Mouse (Mus musculus) myocyte (in vitro differentiated cells): ENCODE measurements around the gene BC051142. TPM values are rescaled to one million over a fixed set of nuclear protein-coding genes. Genes with fewer than 3 reads are reported as not detected.

Experiments
- H3K27me3 ChIP-seq: one replicate; pipeline ENCODE4 v1.6.1; 2011; ENCODE audit not compliant: control insufficient read depth, insufficient read depth, insufficient read length
- H3K36me3 ChIP-seq: one replicate; pipeline ENCODE4 v1.6.1; 2011; ENCODE audit not compliant: control insufficient read depth, insufficient read depth
- H3K4me2 ChIP-seq: one replicate; pipeline ENCODE4 v1.6.1; 2011; ENCODE audit warnings: low read depth, control low read depth
- H3K4me3 ChIP-seq: one replicate; pipeline ENCODE4 v1.5.1; 2011; ENCODE audit warnings: mild to moderate bottlenecking, control low read depth, moderate library complexity
- H3K79me2 ChIP-seq: one replicate; pipeline ENCODE4 v1.6.1; 2011; ENCODE audit not compliant: control insufficient read depth, insufficient read depth
- H3ac ChIP-seq: one replicate; pipeline ENCODE4 v1.6.1; 2011; ENCODE audit not compliant: control insufficient read depth, insufficient read length
- CEBPB ChIP-seq: IDR thresholded peaks from 2 replicates; pipeline ENCODE4 v1.6.1; 2011; ENCODE audit warnings: mild to moderate bottlenecking, moderate library complexity; ENCODE audit not compliant: poor library complexity, insufficient read depth, severe bottlenecking
- E2F4 ChIP-seq: IDR thresholded peaks from one replicate; pipeline ENCODE4 v1.6.1; 2011; ENCODE audit warnings: mild to moderate bottlenecking, control low read depth, moderate library complexity; ENCODE audit not compliant: insufficient read depth
- MAX ChIP-seq: IDR thresholded peaks from one replicate; pipeline ENCODE4 v1.6.1; 2011; ENCODE audit warnings: low read depth, mild to moderate bottlenecking, control low read depth
- MYOD1 ChIP-seq, 3 experiments: IDR thresholded peaks; one replicate each; pipeline ENCODE4 v1.6.1; 2011; ENCODE audit warnings: control low read depth in 2 of 3, low read depth in 2 of 3, mild to moderate bottlenecking in 2 of 3, moderate library complexity in 1 of 3; ENCODE audit not compliant: insufficient read length in 2 of 3, control insufficient read depth in 1 of 3
- MYOG ChIP-seq, 3 experiments: IDR thresholded peaks; one replicate each; pipeline ENCODE4 v1.6.1; 2011; ENCODE audit warnings: control low read depth in 2 of 3, low read depth in 2 of 3, mild to moderate bottlenecking in 2 of 3; ENCODE audit not compliant: insufficient read length in 2 of 3, control insufficient read depth in 1 of 3, insufficient read depth in 1 of 3
- POLR2A ChIP-seq: IDR thresholded peaks from one replicate; pipeline ENCODE4 v1.6.1; 2011; ENCODE audit warnings: low read depth, mild to moderate bottlenecking, control low read depth, moderate library complexity; ENCODE audit not compliant: insufficient read length
- POLR2AphosphoS2 ChIP-seq: IDR thresholded peaks from one replicate; pipeline ENCODE4 v1.6.1; 2011; ENCODE audit warnings: low read depth, control low read depth; ENCODE audit not compliant: insufficient read length
- REST ChIP-seq: IDR thresholded peaks from one replicate; pipeline ENCODE4 v1.6.1; 2011; ENCODE audit warnings: mild to moderate bottlenecking, control low read depth, moderate library complexity; ENCODE audit not compliant: insufficient read depth, insufficient read length
- SRF ChIP-seq: IDR thresholded peaks from one replicate; pipeline ENCODE4 v1.6.1; 2011; ENCODE audit warnings: low read depth; ENCODE audit not compliant: control insufficient read depth, insufficient read length
- TCF12 ChIP-seq: IDR thresholded peaks from one replicate; pipeline ENCODE4 v1.6.1; 2011; ENCODE audit warnings: mild to moderate bottlenecking, control low read depth; ENCODE audit not compliant: poor library complexity, insufficient read depth, severe bottlenecking
- TCF3 ChIP-seq: IDR thresholded peaks from one replicate; pipeline ENCODE4 v1.6.1; 2011; ENCODE audit warnings: low read depth, control low read depth; ENCODE audit not compliant: insufficient read length
- USF1 ChIP-seq: IDR thresholded peaks from one replicate; pipeline ENCODE4 v1.6.1; 2011; ENCODE audit warnings: low read depth, mild to moderate bottlenecking, control low read depth, moderate library complexity
- polyA plus RNA-seq: library from polyadenylated mRNA; unstranded; fragments of >200 nt; fragmentation: generic; extraction: Trizol; gene quantifications from one replicate; pipeline ENCODE4 v1.2.1, GENCODE M21; 2012; ENCODE audit warnings: missing spikeins

The BC051142 gene
- polyA plus RNA-seq, 1 experiment: not detected

DNA sequence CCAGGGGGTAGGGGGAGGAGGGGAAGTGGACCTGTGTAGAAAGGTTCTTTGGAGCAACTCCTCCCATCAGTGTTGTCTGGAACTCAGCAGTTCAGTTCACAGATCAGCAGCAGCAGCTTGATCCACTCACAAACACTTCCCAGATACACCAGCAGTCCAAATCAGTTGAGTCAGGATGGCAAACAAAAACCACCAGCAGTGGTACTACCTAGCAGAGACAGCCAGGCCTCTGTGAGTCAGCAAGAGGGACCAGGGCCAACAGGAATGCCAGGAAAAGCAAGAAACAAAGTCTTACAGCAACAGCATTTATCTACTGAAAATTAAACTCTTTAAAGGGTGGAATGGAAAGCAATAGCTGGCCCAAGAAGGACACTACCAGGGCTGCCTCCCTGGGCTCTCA, 29.0 kb downstream of the BC051142 start:
- no peak for TF ChIP-seq TCF3
- no peak for TF ChIP-seq CEBPB
- TF ChIP-seq USF1: no peak
- TF ChIP-seq MYOG (IDR thresholded peaks at IDR 0.05; ENCODE audit: control insufficient read depth in 1 of 3, insufficient read depth in 1 of 3, insufficient read length in 2 of 3, low read depth in 2 of 3): no peak
- no peak for TF ChIP-seq SRF
- TF ChIP-seq MAX: no peak
- no peak for TF ChIP-seq REST
- TF ChIP-seq POLR2AphosphoS2: no peak
- no peak for TF ChIP-seq TCF12
- no peak for TF ChIP-seq MYOD1 (IDR thresholded peaks at IDR 0.05; ENCODE audit: control insufficient read depth in 1 of 3, insufficient read length in 2 of 3, low read depth in 2 of 3)
- TF ChIP-seq E2F4: no peak
- no peak for TF ChIP-seq POLR2A
- no peaks in the 10 kb centered on the region for H3K27me3 ChIP-seq
- H3ac ChIP-seq: no peak overlapping the region
- no peak overlapping the region for H3K4me2 ChIP-seq
- no peaks in the 10 kb centered on the region for H3K36me3 ChIP-seq
- no peak overlapping the region for H3K4me3 ChIP-seq
- H3K79me2 ChIP-seq: no peaks in the 10 kb centered on the region

GRCm38 (mm10) chr17:34437120-34437519, 38.5 kb downstream of the BC051142 start:
- Histone ChIP-seq H3K36me3 (no peaks in the 10 kb centered on the region), H3K79me2 (no peaks in the 10 kb centered on the region), H3ac (no peak overlapping the region), H3K27me3 (no peaks in the 10 kb centered on the region), H3K4me2 (no peak overlapping the region), H3K4me3 (no peak overlapping the region)
- TF ChIP-seq E2F4 (no peak), POLR2AphosphoS2 (no peak), POLR2A (no peak), REST (no peak), MAX (no peak), SRF (no peak), TCF3 (no peak), USF1 (no peak), CEBPB (no peak), MYOG (IDR thresholded peaks at IDR 0.05; ENCODE audit: control insufficient read depth in 1 of 3, insufficient read depth in 1 of 3, insufficient read length in 2 of 3, low read depth in 2 of 3) (no peak), MYOD1 (IDR thresholded peaks at IDR 0.05; ENCODE audit: control insufficient read depth in 1 of 3, insufficient read length in 2 of 3, low read depth in 2 of 3) (no peak), TCF12 (no peak)

- Histone ChIP-seq H3K4me3 (no peak overlapping the region), H3K79me2 (no peaks in the 10 kb centered on the region), H3ac (no peak overlapping the region), H3K36me3 (no peaks in the 10 kb centered on the region), H3K4me2 (no peak overlapping the region), H3K27me3 (peaks cover 3% of the 10 kb centered on the region)
- TF ChIP-seq TCF12: no peak
- no peak for TF ChIP-seq POLR2AphosphoS2
These were observed 39.0 kb downstream of the BC051142 start for GRCm38 (mm10) chr17:34437606-34438005.

- Histone ChIP-seq H3K27me3 (peaks cover 5% of the 10 kb centered on the region), H3K36me3 (no peaks in the 10 kb centered on the region), H3ac (no peak overlapping the region), H3K4me2 (no peak overlapping the region), H3K79me2 (no peaks in the 10 kb centered on the region), H3K4me3 (no peak overlapping the region)
- TF ChIP-seq REST (no peak), TCF12 (no peak), MYOG (IDR thresholded peaks at IDR 0.05; ENCODE audit: control insufficient read depth in 1 of 3, insufficient read depth in 1 of 3, insufficient read length in 2 of 3, low read depth in 2 of 3) (no peak), TCF3 (no peak), SRF (no peak), E2F4 (no peak), USF1 (no peak), CEBPB (no peak), MAX (no peak), POLR2AphosphoS2 (no peak)
These were observed 40.0 kb downstream of the BC051142 start for GRCm38 (mm10) chr17:34438588-34438987.

DNA sequence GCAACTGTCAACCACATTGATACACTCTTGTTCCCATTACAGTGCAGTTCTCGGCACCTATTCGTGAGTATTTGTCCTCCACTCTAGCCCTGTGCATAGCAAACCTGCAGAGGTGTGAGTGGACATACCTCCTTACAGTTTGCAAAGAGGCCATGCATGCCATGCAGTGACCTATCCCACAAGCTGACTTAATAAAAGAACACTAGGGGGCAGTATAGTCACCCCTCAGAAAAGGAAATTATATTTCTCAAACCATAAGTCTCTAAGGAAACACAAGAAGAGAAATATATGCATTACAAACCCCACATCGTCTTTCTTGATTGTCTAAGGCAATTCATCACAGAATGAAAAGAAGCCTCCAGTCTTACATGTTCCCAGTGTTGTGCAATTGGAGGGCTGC, 41.2 kb downstream of the BC051142 start:
- no peaks in the 10 kb centered on the region for H3K36me3 ChIP-seq
- no peak overlapping the region for H3K4me3 ChIP-seq
- H3ac ChIP-seq: no peak overlapping the region
- no peak overlapping the region for H3K4me2 ChIP-seq
- no peak for TF ChIP-seq MYOD1 (IDR thresholded peaks at IDR 0.05; ENCODE audit: control insufficient read depth in 1 of 3, insufficient read length in 2 of 3, low read depth in 2 of 3)
- no peak for TF ChIP-seq MYOG (IDR thresholded peaks at IDR 0.05; ENCODE audit: control insufficient read depth in 1 of 3, insufficient read depth in 1 of 3, insufficient read length in 2 of 3, low read depth in 2 of 3)
- no peak for TF ChIP-seq E2F4
- no peak for TF ChIP-seq TCF3
- no peak for TF ChIP-seq CEBPB
- TF ChIP-seq REST: no peak
- no peak for TF ChIP-seq TCF12
- TF ChIP-seq SRF: no peak
- TF ChIP-seq POLR2A: no peak
- H3K27me3 ChIP-seq: peaks cover 6% of the 10 kb centered on the region
- H3K79me2 ChIP-seq: no peaks in the 10 kb centered on the region
